Mouse (Mus musculus): ENCODE results near the gene Olfr449. TPM values are rescaled to one million over a fixed set of nuclear protein-coding genes. Genes with fewer than 3 reads are reported as not detected.

Olfr449 gene
- not detected for total RNA-seq (2021)
- long read RNA-seq, experiment 1: 0 reads
- long read RNA-seq, experiment 2: 0 reads

DNA sequence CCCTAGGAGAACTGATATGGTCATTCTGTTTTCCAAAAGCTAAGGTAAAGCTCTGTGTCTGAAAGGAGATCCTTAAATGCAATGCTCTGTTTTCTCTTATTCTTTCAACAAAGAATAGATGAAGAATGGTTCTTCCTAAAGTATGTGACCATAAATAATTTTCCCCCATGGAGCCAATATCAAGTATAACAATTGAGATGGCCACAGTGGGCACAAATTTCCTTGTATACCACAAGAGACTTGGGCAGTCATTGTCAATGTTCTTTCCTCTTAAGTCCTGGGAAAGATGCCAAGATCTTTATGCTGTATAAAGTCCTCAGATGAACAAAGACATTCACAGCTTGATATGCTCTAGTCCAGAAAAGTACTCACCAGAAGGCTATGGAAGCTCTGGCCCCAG is at the start of gene Olfr449:
Gene Olfr449, plus strand, starts transcription at position 301 of the 400 bp plus-strand sequence.
- H3K27ac ChIP-seq: no peak within 1 kb of the TSS
- intact Hi-C loops (cut with DNase I): no loop called here
- no peak for TF ChIP-seq CTCF (IDR thresholded peaks at IDR 0.05)
- DNase-seq (ENCODE audit: extremely low spot score in 1 of 2, low spot score in 2 of 2): no peak
- H3K4me3 ChIP-seq: no peak within 1 kb of the TSS

GRCm38 (mm10) chr6:42784793-42785192 is 49.4 kb upstream of the Olfr449 start, which contains the start of gene Olfr452:
Gene Olfr452 (plus strand): TSS chr6:42785093.
- Histone ChIP-seq H3K4me3 (no peak within 1 kb of the TSS), H3K27ac (no peak within 1 kb of the TSS)
- no peak for TF ChIP-seq CTCF (IDR thresholded peaks at IDR 0.05)
- intact Hi-C loops (cut with DNase I): no loop called here
- no peak for DNase-seq (ENCODE audit: extremely low spot score in 1 of 2, low spot score in 2 of 2)

- no peak; the same call in none of the 2 replicates for TF ChIP-seq CTCF (IDR thresholded peaks at IDR 0.05)
- intact Hi-C loops (cut with DNase I): no loop called here
- no peak for DNase-seq (ENCODE audit: extremely low spot score in 1 of 2, low spot score in 2 of 2)
- Histone ChIP-seq H3K27ac (no peak overlapping the region), H3K4me3 (no peak overlapping the region)
Measured at GRCm38 (mm10) chr6:42790247-42790948, 43.8 kb upstream of the Olfr449 start.

DNA sequence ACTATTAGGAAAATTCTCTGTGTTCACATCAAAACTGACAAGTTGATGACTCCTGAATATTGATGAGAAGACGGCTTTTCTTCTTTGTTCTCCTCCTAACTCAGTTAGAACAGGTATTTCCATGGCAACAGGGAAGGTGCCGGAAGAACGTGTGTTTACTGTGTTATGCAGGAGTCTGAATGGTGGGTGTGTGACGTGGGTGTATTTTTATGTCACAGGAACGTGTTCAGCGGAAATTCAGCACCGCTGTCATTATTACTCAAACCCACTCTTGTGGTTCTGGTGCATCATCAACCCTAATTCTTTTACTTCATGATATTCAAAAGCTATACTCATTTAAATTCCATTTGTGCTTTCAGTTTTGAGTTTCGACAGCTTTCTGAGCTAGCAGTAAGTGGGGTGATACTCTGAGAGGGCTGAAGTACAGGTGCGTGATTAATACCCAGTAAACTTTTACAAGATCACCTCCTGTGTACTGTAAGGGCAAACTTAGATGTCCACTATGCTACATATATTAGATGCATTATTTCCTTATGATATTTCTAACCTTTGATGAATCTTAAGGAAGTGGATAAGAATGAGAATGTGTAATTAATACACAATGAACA is 43.1 kb upstream of the Olfr449 start:
- no peak overlapping the region for H3K4me3 ChIP-seq
- intact Hi-C loops (cut with DNase I): no loop called here
- no peak for TF ChIP-seq CTCF (IDR thresholded peaks at IDR 0.05)
- peak in 1 of 2 experiments; percentile 23 for DNase-seq (ENCODE audit: extremely low spot score in 1 of 2, low spot score in 2 of 2)
- H3K27ac ChIP-seq: no peak overlapping the region

GRCm38 (mm10) chr6:42794982-42795381 is 39.2 kb upstream of the Olfr449 start:
- Histone ChIP-seq H3K4me3 (no peak overlapping the region), H3K27ac (no peak overlapping the region)
- intact Hi-C loops (cut with DNase I): no loop called here
- TF ChIP-seq CTCF (IDR thresholded peaks at IDR 0.05): no peak
- DNase-seq (ENCODE audit: extremely low spot score in 1 of 2, low spot score in 2 of 2): no peak

DNA sequence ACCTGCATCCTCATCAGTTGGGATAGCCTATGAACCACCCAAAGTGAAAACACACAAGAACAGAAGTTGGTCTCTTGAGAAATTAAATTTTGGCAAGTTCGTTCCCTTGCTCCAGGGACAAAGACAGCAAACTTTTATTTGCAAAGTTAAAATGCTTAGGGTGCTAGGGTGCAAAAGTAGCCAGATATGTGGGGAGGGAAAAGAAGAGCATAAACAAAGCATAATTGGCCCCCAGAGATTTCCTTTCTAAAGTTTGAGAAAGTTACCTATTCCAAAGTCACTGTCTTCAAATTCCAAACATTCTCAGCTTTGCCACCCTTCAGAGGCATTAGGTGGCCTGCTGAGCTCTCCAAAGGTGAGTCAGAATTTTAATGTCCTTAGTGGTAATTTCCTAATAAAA is 22.5 kb upstream of the Olfr449 start, which contains the start of gene Olfr450:
Gene Olfr450, plus strand, starts transcription at position 301 of the 400 bp plus-strand sequence.
- Histone ChIP-seq H3K27ac (no peak within 1 kb of the TSS), H3K4me3 (no peak within 1 kb of the TSS)
- TF ChIP-seq CTCF (IDR thresholded peaks at IDR 0.05): no peak
- intact Hi-C loops (cut with DNase I): no loop called here
- DNase-seq (ENCODE audit: extremely low spot score in 1 of 2, low spot score in 2 of 2): no peak

GRCm38 (mm10) chr6:42860222-42860819 is 26.1 kb downstream of the Olfr449 start:
- DNase-seq (ENCODE audit: extremely low spot score in 1 of 2, low spot score in 2 of 2): peak in 1 of 2 experiments; percentile 24
- no peak overlapping the region for H3K27ac ChIP-seq
- peak; percentile 76 for TF ChIP-seq CTCF (IDR thresholded peaks at IDR 0.05)
- intact Hi-C loops (cut with DNase I): loop anchor here (5.0 to 10.0 kb wide), 5 partner anchors 153 to 633 kb away; no protein-coding TSS in a partner anchor
- H3K4me3 ChIP-seq: no peak overlapping the region

DNA sequence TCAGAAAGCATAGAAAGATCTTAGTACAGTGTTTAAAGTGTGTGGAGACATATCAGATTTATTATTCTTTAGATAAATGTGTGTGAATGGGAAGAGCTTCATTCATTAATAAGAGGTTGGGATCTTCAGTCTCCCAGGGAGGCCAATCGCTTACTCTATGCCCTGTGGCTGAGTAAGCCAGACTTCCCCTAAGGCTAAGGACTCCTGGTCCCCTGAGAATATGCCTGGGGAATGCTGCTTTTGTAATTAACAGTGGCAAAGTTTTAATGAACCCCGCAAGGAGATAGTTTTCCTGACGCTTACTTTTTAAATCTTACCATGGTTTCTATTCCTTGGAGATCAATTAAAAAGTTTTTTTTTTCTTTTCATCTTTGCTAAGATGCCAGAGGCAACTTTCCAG is 35.5 kb downstream of the Olfr449 start:
- Histone ChIP-seq H3K27ac (no peak overlapping the region), H3K4me3 (no peak overlapping the region)
- intact Hi-C loops (cut with DNase I): loop anchor here (10.0 kb wide), 2 partner anchors 425 to 535 kb away; no protein-coding TSS in a partner anchor
- DNase-seq (ENCODE audit: extremely low spot score in 1 of 2, low spot score in 2 of 2): no peak
- TF ChIP-seq CTCF (IDR thresholded peaks at IDR 0.05): no peak

DNA sequence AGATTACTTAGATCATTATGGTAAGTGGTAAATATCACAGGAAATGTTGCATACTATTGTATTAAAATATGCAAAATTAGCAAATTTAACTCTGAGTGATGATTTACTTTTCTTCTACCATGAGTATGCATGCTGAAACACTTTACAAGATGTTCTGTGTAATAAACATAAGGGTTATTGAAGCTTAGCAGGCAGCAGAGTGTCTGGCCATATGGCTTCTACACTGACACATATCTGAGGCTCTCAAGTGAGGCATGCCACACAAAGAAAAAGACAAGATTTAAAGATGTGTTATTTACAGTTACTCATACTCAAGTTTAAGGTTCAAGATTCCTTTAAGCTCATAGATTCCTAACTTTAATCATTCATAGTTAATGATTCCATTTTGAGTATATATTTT is 42.1 kb downstream of the Olfr449 start:
- Histone ChIP-seq H3K4me3 (no peak overlapping the region), H3K27ac (no peak overlapping the region)
- no peak for DNase-seq (ENCODE audit: extremely low spot score in 1 of 2, low spot score in 2 of 2)
- intact Hi-C loops (cut with DNase I): no loop called here
- no peak for TF ChIP-seq CTCF (IDR thresholded peaks at IDR 0.05)

Other genes starting within 250 kb of the Olfr449 start
- not detected for gene Tcaf3, start 236.7 kb upstream of the Olfr449 start, total RNA-seq (2021)
- gene Tcaf2, start 189.1 kb upstream of the Olfr449 start, total RNA-seq (2021): under 1 TPM; 0.68 to 0.84 TPM
- gene Tcaf1, start 124.3 kb upstream of the Olfr449 start, total RNA-seq (2021): 100 to 1,000 TPM; 231 to 242 TPM
- not detected for gene Olfr453, start 95.0 kb upstream of the Olfr449 start, total RNA-seq (2021)
- not detected for gene Olfr38, start 78.0 kb upstream of the Olfr449 start, total RNA-seq (2021)
- not detected for gene Olfr452, start 49.3 kb upstream of the Olfr449 start, total RNA-seq (2021)
- gene Olfr450, start 22.4 kb upstream of the Olfr449 start, total RNA-seq (2021): not detected
- not detected for gene Olfr448, start 56.1 kb downstream of the Olfr449 start, total RNA-seq (2021)
- gene Olfr447, start 74.5 kb downstream of the Olfr449 start, total RNA-seq (2021): not detected
- gene Olfr446, start 87.0 kb downstream of the Olfr449 start, total RNA-seq (2021): not detected
- not detected for gene Olfr444, start 114.7 kb downstream of the Olfr449 start, total RNA-seq (2021)

Measured in left cerebral cortex, adult 2 months (tissue).